Mouse (Mus musculus) hindbrain, embryonic 11.5 days (tissue): ENCODE data around the gene Bbs1. TPM values are rescaled to one million over a fixed set of nuclear protein-coding genes. Genes with fewer than 3 reads are reported as not detected.

Source experiments
- ATAC-seq: fragments of 200-750 bp; cut with Nextera tagmentation; 2 replicates; pipeline ENCODE4 v1.8.0; 2017; ENCODE audit warnings: mild to moderate bottlenecking, moderate TSS enrichment, moderate library complexity; ENCODE audit not compliant: low FRiP score
- DNase-seq: peaks from one replicate; pipeline ENCODE4 v3.0.0-alpha.2; 2015; ENCODE audit warnings: low spot score
- H3K27ac ChIP-seq: fragments of 300-500 bp; sonication (generic); 2 replicates; pipeline ENCODE4 v1.5.1; 2014; ENCODE audit warnings: mild to moderate bottlenecking, low read depth, low read length
- H3K27me3 ChIP-seq: fragments of 300-500 bp; sonication (generic); 2 replicates; pipeline ENCODE4 v1.6.1; 2014; ENCODE audit warnings: mild to moderate bottlenecking, low read length, moderate library complexity, mixed read lengths; ENCODE audit not compliant: control insufficient read depth, insufficient read depth
- H3K36me3 ChIP-seq: fragments of 300-500 bp; sonication (generic); 2 replicates; pipeline ENCODE4 v1.6.1; 2014; ENCODE audit warnings: mild to moderate bottlenecking, low read length, moderate library complexity, mixed read lengths; ENCODE audit not compliant: control insufficient read depth, insufficient read depth
- H3K4me1 ChIP-seq: fragments of 300-500 bp; sonication (generic); replicated peaks from 2 replicates; pipeline ENCODE4 v1.6.1; 2014; ENCODE audit warnings: low read length, mixed read lengths; ENCODE audit not compliant: control insufficient read depth, insufficient read depth
- H3K4me2 ChIP-seq: fragments of 300-500 bp; sonication (generic); replicated peaks from 2 replicates; pipeline ENCODE4 v1.6.1; 2014; ENCODE audit warnings: mild to moderate bottlenecking, low read depth, low read length
- H3K4me3 ChIP-seq: fragments of 300-500 bp; sonication (generic); 2 replicates; pipeline ENCODE4 v1.5.1; 2014; ENCODE audit warnings: low read depth, low read length
- H3K9ac ChIP-seq: fragments of 300-500 bp; sonication (generic); 2 replicates; pipeline ENCODE4 v1.6.1; 2014; ENCODE audit warnings: low read depth, low read length
- H3K9me3 ChIP-seq: fragments of 300-500 bp; sonication (generic); 2 replicates; pipeline ENCODE4 v1.6.1; 2016; ENCODE audit warnings: low read length; ENCODE audit not compliant: control insufficient read depth
- WGBS: fragments of 180-500 bp; shearing (Covaris S2); extraction: QIAGEN DNeasy Blood & Tissue Kit; methylation state at CpG from one replicate; pipeline ENCODE4 v1.1.7; 2014; 5-methylcytosine and 5-hydroxymethylcytosine counted together
- polyA plus RNA-seq: library from polyadenylated mRNA; unstranded; fragments of >200 nt; fragmentation: Nextera tagmentation; extraction: Ambion mirVana; gene quantifications from 2 replicates; pipeline ENCODE4 v1.2.1, GENCODE M21; 2014

The Bbs1 gene
- polyA plus RNA-seq, 1 experiment from 2014 or later: 11.6 TPM

GRCm38 (mm10) chr19:4898972-4899371 lies 7.5 kb downstream of the Bbs1 start:
- DNase-seq (no peak), ATAC-seq (no peak)
- WGBS: 77% methylated on average over 9 of the region's 9 CpGs
- no peaks in the 10 kb centered on the region for H3K4me1 ChIP-seq
- no peaks in the 10 kb centered on the region for H3K27me3 ChIP-seq
- no peak overlapping the region for H3K27ac ChIP-seq
- no peak overlapping the region for H3K4me2 ChIP-seq
- no peak overlapping the region for H3K9ac ChIP-seq
- H3K9me3 ChIP-seq: no peaks in the 10 kb centered on the region
- H3K36me3 ChIP-seq: no peaks in the 10 kb centered on the region
- no peak overlapping the region for H3K4me3 ChIP-seq

- 51% methylated on average over 21 of the region's 21 CpGs for WGBS
- H3K27me3 ChIP-seq: no peaks in the 10 kb centered on the region
- no peak for DNase-seq
- no peak overlapping the region for H3K4me3 ChIP-seq
- H3K4me1 ChIP-seq: no peaks in the 10 kb centered on the region
- H3K9ac ChIP-seq: no peak overlapping the region
- no peak for ATAC-seq
- H3K36me3 ChIP-seq: no peaks in the 10 kb centered on the region
- H3K27ac ChIP-seq: no peak overlapping the region
- no peak overlapping the region for H3K4me2 ChIP-seq
- no peaks in the 10 kb centered on the region for H3K9me3 ChIP-seq
Observed at GRCm38 (mm10) chr19:4896780-4897520, 9.5 kb downstream of the Bbs1 start.

GRCm38 (mm10) chr19:4891798-4892197 lies 14.6 kb downstream of the Bbs1 start:
- no peak overlapping the region for H3K4me2 ChIP-seq
- H3K9me3 ChIP-seq: no peaks in the 10 kb centered on the region
- H3K9ac ChIP-seq: no peak overlapping the region
- H3K27me3 ChIP-seq: no peaks in the 10 kb centered on the region
- peaks cover 4% of the 10 kb centered on the region; the same call in 1 of the 2 replicates for H3K36me3 ChIP-seq
- H3K4me3 ChIP-seq: no peak overlapping the region
- WGBS: 79% methylated on average over 3 of the region's 3 CpGs
- no peaks in the 10 kb centered on the region for H3K4me1 ChIP-seq
- ATAC-seq (no peak), DNase-seq (no peak)
- no peak overlapping the region for H3K27ac ChIP-seq

GRCm38 (mm10) chr19:4889791-4890190 lies 16.6 kb downstream of the Bbs1 start:
- Histone ChIP-seq H3K4me3 (no peak overlapping the region), H3K27me3 (no peaks in the 10 kb centered on the region), H3K27ac (no peak overlapping the region), H3K36me3 (peaks cover 4% of the 10 kb centered on the region; the same call in 1 of the 2 replicates), H3K9ac (no peak overlapping the region), H3K4me2 (no peak overlapping the region), H3K9me3 (no peaks in the 10 kb centered on the region), H3K4me1 (no peaks in the 10 kb centered on the region)
- no peak for ATAC-seq
- DNase-seq: no peak
- WGBS: 85% methylated on average over 10 of the region's 10 CpGs

GRCm38 (mm10) chr19:4883961-4884360 lies 22.5 kb downstream of the Bbs1 start:
- Histone ChIP-seq H3K4me2 (no peak overlapping the region), H3K4me1 (no peaks in the 10 kb centered on the region; the same call in 1 of the 2 replicates), H3K27me3 (no peaks in the 10 kb centered on the region), H3K36me3 (no peaks in the 10 kb centered on the region), H3K9me3 (no peaks in the 10 kb centered on the region), H3K9ac (no peak overlapping the region), H3K4me3 (no peak overlapping the region), H3K27ac (no peak overlapping the region)
- DNase-seq: no peak
- 82% methylated on average over 4 of the region's 4 CpGs for WGBS
- no peak for ATAC-seq

GRCm38 (mm10) chr19:4879324-4879703 lies 27.1 kb downstream of the Bbs1 start:
- H3K4me1 ChIP-seq: peaks cover 2% of the 10 kb centered on the region; the same call in 1 of the 2 replicates
- H3K27me3 ChIP-seq: no peaks in the 10 kb centered on the region
- H3K27ac ChIP-seq: no peak overlapping the region
- no peaks in the 10 kb centered on the region for H3K36me3 ChIP-seq
- no peaks in the 10 kb centered on the region for H3K9me3 ChIP-seq
- H3K4me3 ChIP-seq: peak overlapping the region; percentile 62
- peak overlapping the region; percentile 89 for H3K4me2 ChIP-seq
- no peak overlapping the region for H3K9ac ChIP-seq
- DNase-seq (no peak), ATAC-seq (no peak)
- WGBS: 67% methylated on average over 10 of the region's 10 CpGs

- Histone ChIP-seq H3K36me3 (no peaks in the 10 kb centered on the region), H3K4me3 (peak within 1 kb of the TSS; percentile 62), H3K27me3 (no peaks in the 10 kb centered on the region), H3K9me3 (no peaks in the 10 kb centered on the region), H3K9ac (peak within 1 kb of the TSS; percentile 62), H3K27ac (no peak within 1 kb of the TSS), H3K4me2 (peak within 1 kb of the TSS; percentile 89), H3K4me1 (peaks cover 2% of the 10 kb centered on the region; the same call in 1 of the 2 replicates)
- ATAC-seq: peak; percentile 97
- peak; percentile 97 for DNase-seq
- 2% methylated on average over 52 of the region's 52 CpGs for WGBS
Observed at GRCm38 (mm10) chr19:4878405-4879323, 27.8 kb downstream of the Bbs1 start, which contains the start of gene Zdhhc24. Zdhhc24 (plus strand) TSS chr19:4878668.

GRCm38 (mm10) chr19:4877785-4878184 lies 28.6 kb downstream of the Bbs1 start, which contains the start of gene Actn3:
Actn3 (minus strand) TSS chr19:4877909.
- peak within 1 kb of the TSS; percentile 62 for H3K4me3 ChIP-seq
- WGBS: 3% methylated on average over 16 of the region's 17 CpGs
- no peak for DNase-seq
- no peak within 1 kb of the TSS for H3K27ac ChIP-seq
- H3K36me3 ChIP-seq: no peaks in the 10 kb centered on the region
- H3K9ac ChIP-seq: peak within 1 kb of the TSS; percentile 62
- H3K4me1 ChIP-seq: peaks cover 2% of the 10 kb centered on the region; the same call in 1 of the 2 replicates
- ATAC-seq: peak; percentile 2; the same call in 1 of the 2 replicates
- H3K27me3 ChIP-seq: no peaks in the 10 kb centered on the region
- no peaks in the 10 kb centered on the region for H3K9me3 ChIP-seq
- peak within 1 kb of the TSS; percentile 89 for H3K4me2 ChIP-seq
